In the genomic region with DNA sequence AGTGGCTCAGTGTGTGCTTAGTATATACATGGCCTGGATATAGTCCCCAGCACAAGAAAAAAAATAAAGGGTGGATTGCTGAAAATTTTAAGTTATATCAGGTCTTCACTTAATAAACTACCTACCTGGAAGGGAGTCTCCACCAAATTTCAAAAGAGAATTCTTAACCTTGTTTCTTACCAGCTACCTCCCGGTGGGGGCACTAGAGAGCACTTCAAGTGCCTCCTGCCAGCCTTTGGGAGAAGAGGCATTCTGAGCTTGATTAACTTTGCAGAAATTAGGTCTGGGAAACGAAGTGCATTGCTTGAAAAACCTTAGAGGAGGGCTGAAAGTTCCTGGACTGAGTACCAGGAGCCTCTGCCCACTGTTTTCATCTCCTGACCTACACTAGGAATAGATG, we compare ENCODE assay signal across 15 mouse cellular contexts. TPM values are rescaled to one million over a fixed set of nuclear protein-coding genes. Genes with fewer than 3 reads are reported as not detected.
A peak's percentile ranks its signal among the peaks of the same experiment; 100 is the strongest.
DNase-seq lines count a peak whose midpoint lies in the region; ATAC-seq and TF ChIP-seq lines count a peak whose summit lies in the region.
"Had no signal": no experiment of that assay in that cellular context is flagged by ENCODE, and none has a peak within 500 bp of the region (broad histone marks: within the 10 kb centered on the region; RNA-seq: fewer than 3 reads in every experiment).

No protein-coding gene starts in this region.

- TF ChIP-seq CTCF in E14TG2a.4 (conservative IDR thresholded peaks at IDR 0.05; ENCODE audit: low read length), result peak; percentile 57

- no peak overlapping the region for H3K4me3 ChIP-seq in E14TG2a.4 (replicated peaks; ENCODE audit: low read length)
- H3K4me3 ChIP-seq: embryonic facial prominence, embryonic 15.5 days; limb, embryonic 15.5 days had no signal

- H3K4me1 ChIP-seq in E14TG2a.4 (replicated peaks; ENCODE audit: low read depth, low read length), result peaks cover 5% of the 10 kb centered on the region

- H3K27me3 ChIP-seq in E14TG2a.4 (ENCODE audit: insufficient read depth, low read length), result peaks cover 25% of the 10 kb centered on the region
- H3K27me3 ChIP-seq: embryonic facial prominence, embryonic 15.5 days; limb, embryonic 15.5 days had no signal

- ATAC-seq in frontal cortex, adult (ENCODE audit: low TSS enrichment), result peak; percentile 70; the same call in 1 of the 2 replicates
- 0 out of 2 replicates have a peak, but pooled peaks have one; percentile 39 for ATAC-seq in common myeloid progenitor, adult 5-6 weeks (replicated peaks; ENCODE audit: low read depth, poor library complexity, severe bottlenecking)
- no peak for ATAC-seq in megakaryocyte, adult 5-6 weeks (ENCODE audit: poor library complexity, severe bottlenecking)
- ATAC-seq: activated CD4-positive, CD25-positive, alpha-beta regulatory T cell, adult 4 months had no signal

- H3K9me3 ChIP-seq in E14TG2a.4 (ENCODE audit: low read length), result no peaks in the 10 kb centered on the region
- H3K9me3 ChIP-seq: embryonic facial prominence, embryonic 15.5 days; limb, embryonic 15.5 days had no signal

- no peaks in the 10 kb centered on the region for H3K36me3 ChIP-seq in E14TG2a.4 (ENCODE audit: insufficient read depth, low read length)
- H3K36me3 ChIP-seq: embryonic facial prominence, embryonic 15.5 days; limb, embryonic 15.5 days had no signal

- no peak for DNase-seq in frontal cortex, postnatal 14 days (ENCODE audit: low spot score in 2 of 2)
- peak; percentile 17 for DNase-seq in layer of hippocampus, adult 11-12 months (ENCODE audit: low spot score)
- no peak for DNase-seq in layer of hippocampus, adult 8-10 months (ENCODE audit: low spot score in 2 of 2)
- DNase-seq in T-cell, adult 2 months (ENCODE audit: low spot score), result no peak
- DNase-seq: lung, postnatal 36 days; thymus, adult 2 months had no signal

RNA-seq across cellular contexts. Expression of gene Pax1, which starts 19.5 kb away (rescaled TPM):
- total RNA-seq in layer of hippocampus, adult 8-10 months (2022), result not detected
- total RNA-seq in common myeloid progenitor, adult 5-6 weeks (2017), result not detected in 2 replicates
- total RNA-seq in megakaryocyte, adult 5-6 weeks (2015), result not detected in 2 replicates
- not detected in 2 replicates for total RNA-seq in megakaryocyte, adult 5-6 weeks (2017)
- total RNA-seq: layer of hippocampus, postnatal 25 days; monocyte, adult 5-6 weeks had no signal
